Mouse (Mus musculus) brain, embryonic 14.5 days (tissue): Measurements from ENCODE around the gene Slc39a11.

Source experiments
- CTCF ChIP-seq: fragments of 200-500 bp; IDR thresholded peaks from 2 replicates; pipeline ENCODE4 v1.5.1; 2012; ENCODE audit warnings: inconsistent platforms, mild to moderate bottlenecking, moderate library complexity, borderline replicate concordance; ENCODE audit not compliant: insufficient read depth, insufficient read length; ENCODE audit errors: extremely low read depth
- POLR2A ChIP-seq: fragments of 200-500 bp; IDR thresholded peaks from 2 replicates; pipeline ENCODE4 v1.6.1; 2012; ENCODE audit warnings: mild to moderate bottlenecking, inconsistent platforms, borderline replicate concordance; ENCODE audit not compliant: poor library complexity, insufficient read depth, insufficient read length, severe bottlenecking; ENCODE audit errors: extremely low read depth

- TF ChIP-seq POLR2A (no peak), CTCF (no peak)
Observed at GRCm38 (mm10) chr11:113507716-113508480, 142.0 kb downstream of the Slc39a11 start.
